Mouse (Mus musculus): ENCODE data around the gene Tom1l2. TPM values are rescaled to one million over a fixed set of nuclear protein-coding genes. Genes with fewer than 3 reads are reported as not detected.

Tom1l2 gene
- polyA plus RNA-seq, 1 experiment from 2014 or later = 23.0 TPM

- no peaks in the 10 kb centered on the region for H3K27me3 ChIP-seq (replicated peaks; ENCODE audit: control insufficient read depth, insufficient read depth, low read length)
- H3K4me3 ChIP-seq (ENCODE audit: low read depth, low read length) = peak overlapping the region; percentile 43
- peaks cover 42% of the 10 kb centered on the region for H3K4me1 ChIP-seq (ENCODE audit: control insufficient read depth, insufficient read depth, low read length)
- peak overlapping the region; percentile 90 for H3K27ac ChIP-seq (ENCODE audit: low read depth, low read length)
- DNase-seq (ENCODE audit: low spot score) (no peak), ATAC-seq (no peak)
- peaks cover 26% of the 10 kb centered on the region for H3K36me3 ChIP-seq (ENCODE audit: control insufficient read depth, insufficient read depth, low read length)
- H3K9ac ChIP-seq (ENCODE audit: low read length) = peak overlapping the region; percentile 67
- 0% methylated on average over 2 of the region's 2 CpGs for WGBS
- H3K9me3 ChIP-seq (replicated peaks; ENCODE audit: control insufficient read depth, low read length) = no peaks in the 10 kb centered on the region
- peak overlapping the region; percentile 69 for H3K4me2 ChIP-seq (ENCODE audit: low read length)
Measured at GRCm38 (mm10) chr11:60209933-60210249, 142.8 kb downstream of the Tom1l2 start.

- peak; percentile 95 for DNase-seq (ENCODE audit: low spot score)
- H3K27ac ChIP-seq (ENCODE audit: low read depth, low read length) = peak overlapping the region; percentile 90
- H3K27me3 ChIP-seq (replicated peaks; ENCODE audit: control insufficient read depth, insufficient read depth, low read length) = no peaks in the 10 kb centered on the region
- H3K4me1 ChIP-seq (ENCODE audit: control insufficient read depth, insufficient read depth, low read length) = peaks cover 42% of the 10 kb centered on the region
- ATAC-seq = peak; percentile 68
- H3K4me2 ChIP-seq (ENCODE audit: low read length) = peak overlapping the region; percentile 69
- H3K9ac ChIP-seq (ENCODE audit: low read length) = peak overlapping the region; percentile 67
- H3K4me3 ChIP-seq (ENCODE audit: low read depth, low read length) = peak overlapping the region; percentile 43
- H3K9me3 ChIP-seq (replicated peaks; ENCODE audit: control insufficient read depth, low read length) = no peaks in the 10 kb centered on the region
- peaks cover 31% of the 10 kb centered on the region for H3K36me3 ChIP-seq (ENCODE audit: control insufficient read depth, insufficient read depth, low read length)
- 11% methylated on average over 7 of the region's 7 CpGs for WGBS
Measured at GRCm38 (mm10) chr11:60209217-60209932, 143.3 kb downstream of the Tom1l2 start.

GRCm38 (mm10) chr11:60208712-60209111 is 144.0 kb downstream of the Tom1l2 start:
- 0 out of 2 replicates have a peak, but pooled peaks have one; percentile 2 for ATAC-seq
- H3K4me1 ChIP-seq (ENCODE audit: control insufficient read depth, insufficient read depth, low read length) = peaks cover 42% of the 10 kb centered on the region
- 30% methylated on average over 4 of the region's 4 CpGs for WGBS
- H3K27me3 ChIP-seq (replicated peaks; ENCODE audit: control insufficient read depth, insufficient read depth, low read length) = no peaks in the 10 kb centered on the region
- no peaks in the 10 kb centered on the region for H3K9me3 ChIP-seq (replicated peaks; ENCODE audit: control insufficient read depth, low read length)
- H3K4me3 ChIP-seq (ENCODE audit: low read depth, low read length) = peak overlapping the region; percentile 43
- peaks cover 37% of the 10 kb centered on the region for H3K36me3 ChIP-seq (ENCODE audit: control insufficient read depth, insufficient read depth, low read length)
- H3K9ac ChIP-seq (ENCODE audit: low read length) = peak overlapping the region; percentile 67
- no peak for DNase-seq (ENCODE audit: low spot score)
- H3K27ac ChIP-seq (ENCODE audit: low read depth, low read length) = peak overlapping the region; percentile 90
- H3K4me2 ChIP-seq (ENCODE audit: low read length) = peak overlapping the region; percentile 69

- H3K4me1 ChIP-seq (ENCODE audit: control insufficient read depth, insufficient read depth, low read length) = peaks cover 42% of the 10 kb centered on the region
- 54% methylated on average over 6 of the region's 6 CpGs for WGBS
- ATAC-seq (no peak), DNase-seq (ENCODE audit: low spot score) (no peak)
- no peaks in the 10 kb centered on the region for H3K27me3 ChIP-seq (replicated peaks; ENCODE audit: control insufficient read depth, insufficient read depth, low read length)
- peak overlapping the region; percentile 67 for H3K9ac ChIP-seq (ENCODE audit: low read length)
- H3K9me3 ChIP-seq (replicated peaks; ENCODE audit: control insufficient read depth, low read length) = no peaks in the 10 kb centered on the region
- H3K4me2 ChIP-seq (ENCODE audit: low read length) = peak overlapping the region; percentile 69
- H3K4me3 ChIP-seq (ENCODE audit: low read depth, low read length) = peak overlapping the region; percentile 43
- peaks cover 42% of the 10 kb centered on the region for H3K36me3 ChIP-seq (ENCODE audit: control insufficient read depth, insufficient read depth, low read length)
- H3K27ac ChIP-seq (ENCODE audit: low read depth, low read length) = peak overlapping the region; percentile 90
Measured at GRCm38 (mm10) chr11:60208201-60208600, 144.5 kb downstream of the Tom1l2 start.

- DNase-seq (ENCODE audit: low spot score) = no peak
- Histone ChIP-seq H3K9ac (ENCODE audit: low read length) (no peak overlapping the region), H3K27me3 (replicated peaks; ENCODE audit: control insufficient read depth, insufficient read depth, low read length) (no peaks in the 10 kb centered on the region), H3K9me3 (replicated peaks; ENCODE audit: control insufficient read depth, low read length) (no peaks in the 10 kb centered on the region), H3K36me3 (ENCODE audit: control insufficient read depth, insufficient read depth, low read length) (peaks cover 62% of the 10 kb centered on the region), H3K27ac (ENCODE audit: low read depth, low read length) (0 out of 2 replicates have a peak overlapping the region, but pooled peaks have one; percentile 27), H3K4me3 (ENCODE audit: low read depth, low read length) (no peak overlapping the region), H3K4me1 (ENCODE audit: control insufficient read depth, insufficient read depth, low read length) (peaks cover 37% of the 10 kb centered on the region), H3K4me2 (ENCODE audit: low read length) (no peak overlapping the region)
- WGBS = 87% methylated on average over 5 of the region's 5 CpGs
- ATAC-seq = no peak
Measured at GRCm38 (mm10) chr11:60206207-60206606, 146.5 kb downstream of the Tom1l2 start.

GRCm38 (mm10) chr11:60205026-60205425 is 147.7 kb downstream of the Tom1l2 start:
- ATAC-seq = no peak
- H3K9me3 ChIP-seq (replicated peaks; ENCODE audit: control insufficient read depth, low read length) = no peaks in the 10 kb centered on the region
- H3K4me2 ChIP-seq (ENCODE audit: low read length) = no peak overlapping the region
- no peak overlapping the region for H3K9ac ChIP-seq (ENCODE audit: low read length)
- no peaks in the 10 kb centered on the region for H3K27me3 ChIP-seq (replicated peaks; ENCODE audit: control insufficient read depth, insufficient read depth, low read length)
- H3K4me1 ChIP-seq (ENCODE audit: control insufficient read depth, insufficient read depth, low read length) = peaks cover 30% of the 10 kb centered on the region
- no peak overlapping the region for H3K4me3 ChIP-seq (ENCODE audit: low read depth, low read length)
- no peak overlapping the region for H3K27ac ChIP-seq (ENCODE audit: low read depth, low read length)
- no peak for DNase-seq (ENCODE audit: low spot score)
- H3K36me3 ChIP-seq (ENCODE audit: control insufficient read depth, insufficient read depth, low read length) = peaks cover 74% of the 10 kb centered on the region
- 82% methylated on average over 12 of the region's 12 CpGs for WGBS

GRCm38 (mm10) chr11:60202710-60203638 is 149.7 kb downstream of the Tom1l2 start:
- Histone ChIP-seq H3K4me3 (ENCODE audit: low read depth, low read length) (no peak overlapping the region), H3K9ac (ENCODE audit: low read length) (0 out of 2 replicates have a peak overlapping the region, but pooled peaks have one; percentile 8), H3K9me3 (replicated peaks; ENCODE audit: control insufficient read depth, low read length) (no peaks in the 10 kb centered on the region), H3K27ac (ENCODE audit: low read depth, low read length) (peak overlapping the region; percentile 52; the same call in 1 of the 2 replicates), H3K36me3 (ENCODE audit: control insufficient read depth, insufficient read depth, low read length) (peaks cover 92% of the 10 kb centered on the region), H3K4me2 (ENCODE audit: low read length) (no peak overlapping the region), H3K27me3 (replicated peaks; ENCODE audit: control insufficient read depth, insufficient read depth, low read length) (no peaks in the 10 kb centered on the region), H3K4me1 (ENCODE audit: control insufficient read depth, insufficient read depth, low read length) (peaks cover 9% of the 10 kb centered on the region)
- DNase-seq (ENCODE audit: low spot score) = no peak
- no peak for ATAC-seq
- WGBS = 91% methylated on average over 26 of the region's 26 CpGs

- WGBS = 88% methylated on average over 11 of the region's 11 CpGs
Measured at GRCm38 (mm10) chr11:60200384-60200783, 152.3 kb downstream of the Tom1l2 start.

More at GRCm38 (mm10) chr11:60200384-60200783, 152.3 kb downstream of the Tom1l2 start:
- ATAC-seq (no peak), DNase-seq (ENCODE audit: low spot score) (no peak)
- Histone ChIP-seq H3K4me2 (ENCODE audit: low read length) (no peak overlapping the region), H3K4me3 (ENCODE audit: low read depth, low read length) (no peak overlapping the region), H3K9ac (ENCODE audit: low read length) (peak overlapping the region; percentile 40), H3K36me3 (ENCODE audit: control insufficient read depth, insufficient read depth, low read length) (peaks cover 93% of the 10 kb centered on the region), H3K9me3 (replicated peaks; ENCODE audit: control insufficient read depth, low read length) (no peaks in the 10 kb centered on the region), H3K27ac (ENCODE audit: low read depth, low read length) (peak overlapping the region; percentile 78), H3K27me3 (replicated peaks; ENCODE audit: control insufficient read depth, insufficient read depth, low read length) (no peaks in the 10 kb centered on the region), H3K4me1 (ENCODE audit: control insufficient read depth, insufficient read depth, low read length) (no peaks in the 10 kb centered on the region; the same call in 1 of the 2 replicates)
